Mouse (Mus musculus) stomach, embryonic 14.5 days (tissue): ENCODE results near the gene Atp10a. TPM values are rescaled to one million over a fixed set of nuclear protein-coding genes. Genes with fewer than 3 reads are reported as not detected.

Source experiments
- ATAC-seq: fragments of 200-750 bp; cut with Nextera tagmentation; 2 replicates; pipeline ENCODE4 v1.8.0; 2017; ENCODE audit warnings: low read depth, moderate TSS enrichment; ENCODE audit not compliant: insufficient number of reproducible peaks, insufficient read depth, low FRiP score
- H3K27ac ChIP-seq: fragments of 300-500 bp; sonication (generic); 2 replicates; pipeline ENCODE4 v1.5.1; 2014; ENCODE audit warnings: mild to moderate bottlenecking, low read length, moderate library complexity, mixed read lengths
- H3K27me3 ChIP-seq: fragments of 300-500 bp; sonication (generic); 2 replicates; pipeline ENCODE4 v1.6.1; 2014; ENCODE audit warnings: low read length, control low read depth, mixed read lengths; ENCODE audit not compliant: control insufficient read depth, insufficient read depth
- H3K36me3 ChIP-seq: fragments of 300-500 bp; sonication (generic); 2 replicates; pipeline ENCODE4 v1.6.1; 2014; ENCODE audit warnings: mild to moderate bottlenecking, control low read depth, low read length, moderate library complexity, mixed read lengths; ENCODE audit not compliant: control insufficient read depth, insufficient read depth
- H3K4me1 ChIP-seq: fragments of 300-500 bp; sonication (generic); 2 replicates; pipeline ENCODE4 v1.6.1; 2014; ENCODE audit warnings: low read length, control low read depth, mixed read lengths; ENCODE audit not compliant: control insufficient read depth, insufficient read depth
- H3K4me2 ChIP-seq: fragments of 300-500 bp; sonication (generic); replicated peaks from 2 replicates; pipeline ENCODE4 v1.6.1; 2014; ENCODE audit warnings: low read depth, low read length, control low read depth
- H3K4me3 ChIP-seq: fragments of 300-500 bp; sonication (generic); 2 replicates; pipeline ENCODE4 v1.5.1; 2014; ENCODE audit warnings: low read depth, low read length, control low read depth
- H3K9ac ChIP-seq: fragments of 300-500 bp; sonication (generic); replicated peaks from 2 replicates; pipeline ENCODE4 v1.6.1; 2014; ENCODE audit warnings: low read depth, mild to moderate bottlenecking, control low read depth, low read length, moderate library complexity, mixed read lengths
- H3K9me3 ChIP-seq: fragments of 300-500 bp; sonication (generic); 2 replicates; pipeline ENCODE4 v1.6.1; 2016; ENCODE audit warnings: low read depth, low read length, control low read depth; ENCODE audit not compliant: control insufficient read depth
- WGBS: fragments of 180-500 bp; shearing (Covaris S2); extraction: QIAGEN DNeasy Blood & Tissue Kit; methylation state at CpG from one replicate; pipeline ENCODE4 v1.1.7; 2014; 5-methylcytosine and 5-hydroxymethylcytosine counted together
- polyA plus RNA-seq: library from polyadenylated mRNA; unstranded; fragments of >200 nt; fragmentation: Nextera tagmentation; extraction: Ambion mirVana; gene quantifications from 2 replicates; pipeline ENCODE4 v1.2.1, GENCODE M21; 2014

The Atp10a gene
- polyA plus RNA-seq, 1 experiment from 2014 or later, result 4.3 TPM

GRCm38 (mm10) chr7:58695661-58696060, 39.7 kb downstream of the Atp10a start:
- ATAC-seq, result no peak
- Histone ChIP-seq H3K4me3 (no peak overlapping the region), H3K4me1 (peaks cover 12% of the 10 kb centered on the region), H3K27ac (no peak overlapping the region), H3K4me2 (no peak overlapping the region), H3K9ac (no peak overlapping the region), H3K9me3 (no peaks in the 10 kb centered on the region), H3K36me3 (no peaks in the 10 kb centered on the region), H3K27me3 (no peaks in the 10 kb centered on the region)
- WGBS, result 91% methylated on average over 1 of the region's 1 CpGs

- 65% methylated on average over 2 of the region's 2 CpGs for WGBS
- Histone ChIP-seq H3K4me3 (no peak overlapping the region), H3K9ac (no peak overlapping the region), H3K27ac (no peak overlapping the region), H3K4me1 (peaks cover 7% of the 10 kb centered on the region), H3K36me3 (no peaks in the 10 kb centered on the region), H3K9me3 (no peaks in the 10 kb centered on the region), H3K4me2 (no peak overlapping the region), H3K27me3 (no peaks in the 10 kb centered on the region)
- no peak for ATAC-seq
Observed at GRCm38 (mm10) chr7:58697092-58697491, 41.1 kb downstream of the Atp10a start.

GRCm38 (mm10) chr7:58698738-58699442, 42.9 kb downstream of the Atp10a start:
- no peak overlapping the region for H3K4me3 ChIP-seq
- WGBS, result 85% methylated on average over 7 of the region's 7 CpGs
- H3K36me3 ChIP-seq, result no peaks in the 10 kb centered on the region
- H3K4me1 ChIP-seq, result no peaks in the 10 kb centered on the region
- H3K9me3 ChIP-seq, result no peaks in the 10 kb centered on the region
- H3K27ac ChIP-seq, result no peak overlapping the region
- no peak overlapping the region for H3K4me2 ChIP-seq
- no peak for ATAC-seq
- H3K27me3 ChIP-seq, result no peaks in the 10 kb centered on the region
- H3K9ac ChIP-seq, result no peak overlapping the region

GRCm38 (mm10) chr7:58701311-58701710, 45.3 kb downstream of the Atp10a start:
- no peak for ATAC-seq
- Histone ChIP-seq H3K9ac (no peak overlapping the region), H3K27ac (no peak overlapping the region), H3K4me2 (no peak overlapping the region), H3K9me3 (no peaks in the 10 kb centered on the region), H3K4me1 (no peaks in the 10 kb centered on the region), H3K4me3 (no peak overlapping the region), H3K36me3 (no peaks in the 10 kb centered on the region), H3K27me3 (no peaks in the 10 kb centered on the region)
- 90% methylated on average over 4 of the region's 4 CpGs for WGBS

GRCm38 (mm10) chr7:58705158-58705557, 49.2 kb downstream of the Atp10a start:
- 91% methylated on average over 3 of the region's 3 CpGs for WGBS
- no peak for ATAC-seq
- H3K27ac ChIP-seq, result no peak overlapping the region
- no peak overlapping the region for H3K9ac ChIP-seq
- H3K36me3 ChIP-seq, result no peaks in the 10 kb centered on the region
- H3K9me3 ChIP-seq, result no peaks in the 10 kb centered on the region
- no peaks in the 10 kb centered on the region for H3K27me3 ChIP-seq
- H3K4me3 ChIP-seq, result no peak overlapping the region
- H3K4me2 ChIP-seq, result no peak overlapping the region
- H3K4me1 ChIP-seq, result no peaks in the 10 kb centered on the region

- H3K4me2 ChIP-seq, result no peak overlapping the region
- no peak overlapping the region for H3K9ac ChIP-seq
- no peaks in the 10 kb centered on the region for H3K36me3 ChIP-seq
- H3K4me1 ChIP-seq, result no peaks in the 10 kb centered on the region
- no peak overlapping the region for H3K27ac ChIP-seq
- no peak overlapping the region for H3K4me3 ChIP-seq
- no peak for ATAC-seq
- no peaks in the 10 kb centered on the region for H3K27me3 ChIP-seq
- H3K9me3 ChIP-seq, result no peaks in the 10 kb centered on the region
- WGBS, result 65% methylated on average over 3 of the region's 3 CpGs
Observed at GRCm38 (mm10) chr7:58709306-58709705, 53.3 kb downstream of the Atp10a start.

- H3K27me3 ChIP-seq, result no peaks in the 10 kb centered on the region
- no peak for ATAC-seq
- WGBS, result 82% methylated on average over 1 of the region's 1 CpGs
- no peak overlapping the region for H3K4me3 ChIP-seq
- no peak overlapping the region for H3K4me2 ChIP-seq
- H3K9ac ChIP-seq, result no peak overlapping the region
- H3K27ac ChIP-seq, result no peak overlapping the region
- no peaks in the 10 kb centered on the region for H3K36me3 ChIP-seq
- peaks cover under 1% of the 10 kb centered on the region; the same call in 1 of the 2 replicates for H3K4me1 ChIP-seq
- no peaks in the 10 kb centered on the region for H3K9me3 ChIP-seq
Observed at GRCm38 (mm10) chr7:58710312-58710711, 54.3 kb downstream of the Atp10a start.

- Histone ChIP-seq H3K4me3 (no peak overlapping the region), H3K36me3 (no peaks in the 10 kb centered on the region), H3K27me3 (no peaks in the 10 kb centered on the region), H3K4me1 (peaks cover 8% of the 10 kb centered on the region), H3K9me3 (no peaks in the 10 kb centered on the region), H3K27ac (no peak overlapping the region), H3K9ac (no peak overlapping the region), H3K4me2 (no peak overlapping the region)
- 64% methylated on average over 7 of the region's 7 CpGs for WGBS
- no peak for ATAC-seq
Observed at GRCm38 (mm10) chr7:58711811-58712210, 55.8 kb downstream of the Atp10a start.
